Mouse (Mus musculus) layer of hippocampus, adult 11-12 months (tissue): Measurements from ENCODE around the gene Ptchd4.

Experiments
- DNase-seq: peaks from one replicate; pipeline ENCODE4 v3.0.0; 2022; ENCODE audit warnings: low spot score

Gene Ptchd4

DNA sequence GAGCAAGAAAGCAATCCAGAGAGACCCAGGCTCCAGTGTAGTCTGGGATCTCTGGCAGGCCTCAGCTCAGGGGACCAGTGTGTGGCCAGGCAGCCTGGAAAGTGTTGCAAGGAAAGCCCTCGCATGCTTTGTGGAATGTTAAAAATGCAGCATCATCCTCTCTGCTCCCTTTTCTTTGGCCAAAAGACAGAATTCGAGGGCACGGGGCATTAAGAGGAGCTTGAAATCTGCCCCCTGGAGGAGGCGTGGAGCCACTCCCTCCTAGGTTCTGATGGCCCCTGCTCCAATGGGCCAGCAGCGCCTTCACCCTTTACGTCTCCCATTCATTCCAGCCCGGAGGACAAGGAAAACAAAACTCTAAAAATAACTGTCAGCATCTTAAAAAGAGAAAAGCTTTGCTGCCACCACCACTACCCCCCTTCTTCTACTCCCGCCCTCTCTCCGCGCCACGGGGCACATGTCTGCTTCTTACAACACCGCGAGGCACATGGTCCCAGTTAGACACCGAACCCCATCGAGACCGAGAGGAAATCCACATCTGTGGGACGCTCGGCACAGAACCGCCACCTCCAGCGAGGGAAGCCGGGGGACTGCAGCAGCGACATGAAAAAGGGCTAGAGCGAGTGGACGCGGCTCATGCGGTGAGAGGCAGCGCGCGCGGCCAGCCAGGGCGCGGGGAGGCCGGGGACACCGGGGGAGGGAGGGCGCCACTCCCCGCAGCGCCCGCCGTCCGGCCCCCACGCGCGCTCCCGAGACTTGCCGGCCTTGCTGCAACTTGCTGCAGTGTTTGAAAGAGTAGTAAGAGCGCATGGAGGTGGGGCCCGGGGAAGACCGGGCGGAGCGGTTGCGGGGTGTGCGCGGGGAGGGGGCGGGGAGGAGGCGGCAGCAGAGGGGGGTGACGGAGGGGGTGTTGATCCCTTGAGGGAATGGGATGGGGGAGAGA is at the start of gene Ptchd4:
Gene Ptchd4, plus strand, starts transcription at position 279 of the 943 bp plus-strand sequence.
- peak; percentile 40 for DNase-seq

DNA sequence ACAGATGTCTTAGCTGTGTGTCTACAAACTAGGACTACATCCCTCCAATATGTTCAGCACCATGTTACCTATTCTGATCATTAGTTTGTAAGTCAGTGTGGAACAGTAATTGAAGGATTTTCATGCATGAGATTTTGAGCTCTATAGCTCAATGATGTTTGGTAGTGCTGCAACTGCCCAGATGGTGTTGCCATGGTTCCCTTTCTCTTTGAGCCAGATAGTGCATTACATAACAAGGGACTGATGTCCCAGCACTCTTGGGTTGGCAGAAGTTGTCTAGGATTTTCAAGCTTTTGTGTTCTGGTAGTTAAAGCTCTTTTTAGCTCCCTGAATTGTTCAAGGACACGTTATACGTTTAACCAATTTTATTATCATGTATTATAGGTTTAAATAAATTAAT is 38.9 kb upstream of the Ptchd4 start:
- peak; percentile 32 for DNase-seq

- peak; percentile 43 for DNase-seq
Observed at GRCm38 (mm10) chr17:42284391-42284790, 31.4 kb upstream of the Ptchd4 start.

DNA sequence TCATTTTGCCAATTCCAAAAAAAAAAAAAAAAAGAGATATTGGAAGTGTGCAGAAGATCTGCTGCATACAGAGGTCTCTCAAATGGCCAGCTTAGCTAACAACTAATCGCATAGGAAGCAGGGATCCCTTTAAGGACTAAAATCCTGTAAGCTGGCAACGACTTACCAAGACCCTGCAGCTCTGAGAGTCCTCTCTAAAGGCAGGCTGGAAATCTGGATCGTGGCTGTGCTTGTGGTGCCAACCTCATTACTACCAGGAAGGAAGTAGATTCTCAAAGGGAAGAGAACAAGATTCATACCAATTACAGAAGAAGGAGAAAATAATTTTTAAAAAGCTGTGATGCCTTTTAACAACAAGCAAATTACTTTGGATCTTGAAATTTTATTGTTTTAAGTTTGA is 29.5 kb upstream of the Ptchd4 start:
- DNase-seq, result no peak

DNA sequence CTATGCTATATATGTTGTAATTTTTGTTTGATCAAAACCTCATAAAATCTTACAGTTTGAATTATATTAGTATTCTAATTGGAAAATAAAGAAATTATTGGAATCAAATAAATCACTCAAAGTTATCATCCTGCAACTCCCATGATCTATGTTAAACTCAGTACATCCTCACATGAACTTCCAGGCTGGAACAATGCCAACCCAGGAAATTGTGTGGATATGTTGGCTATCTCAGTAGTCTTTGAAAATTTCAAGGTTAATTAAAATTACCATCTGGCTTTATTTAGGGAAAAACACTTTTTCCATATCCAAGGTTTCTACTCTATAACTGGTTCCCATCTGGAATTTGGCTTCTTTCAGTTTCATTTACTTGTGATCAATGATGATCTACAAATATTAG is 25.4 kb upstream of the Ptchd4 start:
- DNase-seq, result no peak

- no peak for DNase-seq
Observed at GRCm38 (mm10) chr17:42291793-42292192, 24.0 kb upstream of the Ptchd4 start.

- no peak for DNase-seq
Observed at GRCm38 (mm10) chr17:42297986-42298385, 17.8 kb upstream of the Ptchd4 start.

GRCm38 (mm10) chr17:42299681-42300080 is 16.1 kb upstream of the Ptchd4 start:
- DNase-seq, result no peak

DNA sequence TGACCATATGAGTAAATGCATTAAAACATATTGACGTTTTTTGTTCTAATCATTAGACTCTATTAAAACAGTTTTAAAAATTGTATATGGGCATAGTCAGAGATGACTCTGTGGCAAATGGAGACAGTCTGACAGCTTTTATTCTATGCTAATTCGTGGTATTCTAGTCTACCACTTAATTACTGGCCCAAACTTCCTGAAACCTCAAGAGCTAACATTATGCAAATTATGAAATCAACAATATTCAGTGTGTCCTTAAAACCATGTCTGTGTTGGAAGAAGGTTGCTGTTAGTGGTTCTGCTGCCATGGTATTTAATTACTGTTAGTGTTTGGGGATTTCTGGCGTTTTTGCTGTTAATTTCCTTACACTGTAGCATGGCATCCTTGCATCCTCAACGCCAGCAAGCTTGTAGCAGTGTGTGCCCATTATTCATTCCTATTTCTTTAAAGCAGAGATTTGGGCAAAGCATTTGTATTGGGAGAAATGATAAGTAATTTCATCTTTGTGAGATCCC is 12.6 kb upstream of the Ptchd4 start:
- no peak for DNase-seq

DNA sequence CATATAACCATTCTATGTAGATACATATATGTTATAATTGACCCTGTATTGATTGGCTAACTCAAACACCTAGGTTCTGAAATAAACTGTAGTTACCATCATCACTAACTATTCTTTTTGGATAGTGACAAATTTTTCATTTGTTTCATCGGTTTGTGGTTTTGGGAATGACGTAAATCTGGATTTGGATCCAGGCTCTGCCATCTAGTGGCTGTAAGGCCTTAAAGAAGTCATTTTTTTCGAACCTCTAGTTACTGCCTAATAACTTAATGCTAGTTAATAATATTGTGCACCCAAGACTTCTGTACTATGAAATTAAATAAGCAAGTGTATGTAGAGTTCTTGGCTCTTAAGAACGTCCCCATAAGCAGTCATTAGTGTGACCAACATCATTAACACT is 11.5 kb upstream of the Ptchd4 start:
- DNase-seq, result peak; percentile 9

DNA sequence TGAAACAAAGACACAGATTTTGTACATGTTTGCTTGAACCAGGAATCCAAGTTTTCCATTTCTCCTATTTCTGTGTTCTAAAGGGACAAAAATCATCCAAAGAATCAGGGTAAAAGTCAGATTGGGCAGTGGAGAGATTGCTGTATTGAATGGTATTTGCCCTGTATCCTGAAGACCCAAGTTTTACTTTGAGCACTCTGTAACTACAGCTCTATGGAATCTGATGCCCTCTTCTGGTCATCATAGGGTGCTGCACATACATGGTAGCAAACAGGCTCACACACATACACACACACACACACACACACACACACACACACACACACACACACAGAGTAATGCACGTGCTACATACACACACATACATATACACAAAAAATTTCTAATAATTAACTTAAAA is 8.7 kb upstream of the Ptchd4 start:
- DNase-seq, result no peak

DNA sequence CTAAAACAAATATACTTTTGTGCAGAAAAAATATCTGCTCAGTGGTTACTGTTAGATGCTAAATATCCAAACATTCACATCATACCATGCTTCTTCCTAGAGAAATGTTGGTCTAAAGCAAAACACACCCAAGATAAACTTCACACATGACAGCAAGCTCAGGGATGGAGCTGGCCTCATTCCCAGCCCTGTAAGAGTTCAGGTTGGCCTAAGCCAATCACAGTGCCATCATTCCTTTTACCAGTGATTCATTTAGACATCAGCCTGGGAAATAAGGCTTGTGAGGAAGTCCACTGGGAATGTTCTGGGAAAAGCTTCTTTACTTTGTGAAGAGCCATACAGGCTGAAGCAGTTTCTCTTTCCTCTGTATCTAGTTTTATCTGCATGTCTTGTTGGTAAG is 5.6 kb upstream of the Ptchd4 start:
- no peak for DNase-seq

GRCm38 (mm10) chr17:42316612-42316982 is 850 bp downstream of the Ptchd4 start:
- peak; percentile 26 for DNase-seq

DNA sequence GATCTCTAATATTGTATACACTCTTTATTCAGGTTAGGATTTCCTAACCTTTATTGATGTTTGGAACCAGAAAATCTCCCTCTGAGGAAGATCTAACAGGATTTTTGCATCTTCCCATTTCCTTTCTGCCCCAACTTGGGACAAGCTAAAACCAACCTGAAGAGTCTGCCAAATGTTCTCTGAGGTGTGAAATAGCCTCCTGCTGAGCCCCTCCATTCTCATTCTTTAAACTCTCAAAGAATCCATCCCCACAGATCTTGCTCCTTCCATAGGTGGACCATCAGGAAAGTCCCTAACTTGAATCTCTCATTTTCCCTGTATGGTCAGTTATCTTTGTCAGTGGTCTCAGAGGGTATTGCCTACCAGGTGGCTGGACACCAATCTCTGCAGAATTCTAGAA is 20.0 kb downstream of the Ptchd4 start:
- no peak for DNase-seq

- DNase-seq, result peak; percentile 23
Observed at GRCm38 (mm10) chr17:42336571-42336970, 20.8 kb downstream of the Ptchd4 start.

DNA sequence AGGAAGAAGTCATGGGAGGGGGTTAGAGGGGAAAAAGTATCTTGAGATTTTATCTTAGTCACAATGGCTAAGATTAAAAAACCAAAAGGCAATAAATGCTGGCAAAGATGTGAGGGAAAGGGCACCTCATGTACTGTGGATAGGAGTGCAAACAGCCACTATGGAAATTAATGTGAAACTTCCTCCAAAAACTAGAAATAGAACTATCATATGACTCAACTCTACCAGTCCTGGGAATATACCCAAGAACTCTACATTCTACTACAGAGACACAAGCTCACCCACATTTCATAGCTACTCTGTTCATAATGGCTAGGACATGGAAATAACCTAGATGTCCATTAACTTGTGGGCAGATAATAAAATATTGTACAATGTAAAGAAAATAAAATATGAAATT is 30.3 kb downstream of the Ptchd4 start:
- DNase-seq, result no peak

GRCm38 (mm10) chr17:42358481-42358880 is 42.7 kb downstream of the Ptchd4 start:
- peak; percentile 47 for DNase-seq

- DNase-seq, result no peak
Observed at GRCm38 (mm10) chr17:42363085-42363710, 47.5 kb downstream of the Ptchd4 start.

GRCm38 (mm10) chr17:42364716-42365115 is 49.0 kb downstream of the Ptchd4 start:
- no peak for DNase-seq

GRCm38 (mm10) chr17:42374881-42375280 is 59.1 kb downstream of the Ptchd4 start:
- peak; percentile 18 for DNase-seq

GRCm38 (mm10) chr17:42393086-42393485 is 77.3 kb downstream of the Ptchd4 start:
- no peak for DNase-seq

GRCm38 (mm10) chr17:42395299-42395698 is 79.6 kb downstream of the Ptchd4 start:
- DNase-seq, result no peak

- no peak for DNase-seq
Observed at GRCm38 (mm10) chr17:42418449-42418848, 102.7 kb downstream of the Ptchd4 start.
